Mouse (Mus musculus): ENCODE data around the gene Neurl1b. TPM values are rescaled to one million over a fixed set of nuclear protein-coding genes. Genes with fewer than 3 reads are reported as not detected.

Neurl1b gene
- total and polyA plus RNA-seq, 3 experiments, result 0.12 to 0.28 TPM; not detected in 1

GRCm38 (mm10) chr17:26439001-26439400 is 24.4 kb downstream of the Neurl1b start:
- Histone ChIP-seq H3K9me3 (replicated peaks; ENCODE audit: insufficient read depth, low read length) (no peaks in the 10 kb centered on the region), H3K79me2 (ENCODE audit: control insufficient read depth, insufficient read depth, low read length, poor library complexity) (no peaks in the 10 kb centered on the region), H3K27me3 (ENCODE audit: control insufficient read depth in 1 of 2, insufficient read depth in 2 of 2, low read length in 2 of 2) (no peaks in the 10 kb centered on the region), H3K9ac (ENCODE audit: control insufficient read depth, low read depth, low read length, poor library complexity, severe bottlenecking) (no peak overlapping the region), H3K36me3 (ENCODE audit: control insufficient read depth in 1 of 2, insufficient read depth in 2 of 2, low read length in 2 of 2) (no peaks in the 10 kb centered on the region), H3K4me1 (ENCODE audit: control insufficient read depth in 1 of 2, insufficient read depth in 2 of 2, low read length in 2 of 2) (no peaks in the 10 kb centered on the region), H3K4me3 (ENCODE audit: control insufficient read depth in 1 of 2, insufficient read depth in 1 of 2, low read depth in 2 of 2, low read length in 2 of 2) (no peak overlapping the region), H3K27ac (ENCODE audit: control insufficient read depth, low read depth, low read length) (no peak overlapping the region)
- no peak for TF ChIP-seq MEF2A (IDR thresholded peaks at IDR 0.05; ENCODE audit: extremely low read depth, insufficient replicate concordance, low read depth, low read length, poor library complexity, severe bottlenecking)
- TF ChIP-seq ELF1 (IDR thresholded peaks at IDR 0.05; ENCODE audit: low read depth, low read length), result no peak
- TF ChIP-seq UBTF (IDR thresholded peaks at IDR 0.05; ENCODE audit: borderline replicate concordance, insufficient read depth, low read depth, low read length), result no peak
- TF ChIP-seq SMC3 (IDR thresholded peaks at IDR 0.05; ENCODE audit: low read depth, low read length), result no peak
- TF ChIP-seq POLR2AphosphoS5 (IDR thresholded peaks at IDR 0.05; ENCODE audit: borderline replicate concordance, low read depth, low read length), result no peak
- TF ChIP-seq SIN3A (IDR thresholded peaks at IDR 0.05; ENCODE audit: low read length), result no peak
- no peak for DNase-seq (ENCODE audit: low read depth, low spot score)

- Histone ChIP-seq H3K9ac (ENCODE audit: control insufficient read depth, low read depth, low read length, poor library complexity, severe bottlenecking) (no peak overlapping the region), H3K27me3 (ENCODE audit: control insufficient read depth in 1 of 2, insufficient read depth in 2 of 2, low read length in 2 of 2) (no peaks in the 10 kb centered on the region), H3K27ac (ENCODE audit: control insufficient read depth, low read depth, low read length) (no peak overlapping the region), H3K36me3 (ENCODE audit: control insufficient read depth in 1 of 2, insufficient read depth in 2 of 2, low read length in 2 of 2) (no peaks in the 10 kb centered on the region), H3K4me3 (ENCODE audit: control insufficient read depth in 1 of 2, insufficient read depth in 1 of 2, low read depth in 2 of 2, low read length in 2 of 2) (no peak overlapping the region), H3K9me3 (replicated peaks; ENCODE audit: insufficient read depth, low read length) (no peaks in the 10 kb centered on the region), H3K79me2 (ENCODE audit: control insufficient read depth, insufficient read depth, low read length, poor library complexity) (no peaks in the 10 kb centered on the region), H3K4me1 (ENCODE audit: control insufficient read depth in 1 of 2, insufficient read depth in 2 of 2, low read length in 2 of 2) (no peaks in the 10 kb centered on the region)
- TF ChIP-seq HCFC1 (IDR thresholded peaks at IDR 0.05; ENCODE audit: low read depth, low read length), result no peak
- TF ChIP-seq E2F4 (IDR thresholded peaks at IDR 0.05; ENCODE audit: borderline replicate concordance, low read depth, low read length), result no peak
- TF ChIP-seq BHLHE40 (IDR thresholded peaks at IDR 0.05; ENCODE audit: borderline replicate concordance, low read depth, low read length), result no peak
- TF ChIP-seq POLR2A (IDR thresholded peaks at IDR 0.05; ENCODE audit: control insufficient read depth in 1 of 2, insufficient read depth in 1 of 2, low read depth in 1 of 2, low read length in 2 of 2, poor library complexity in 1 of 2), result no peak
- TF ChIP-seq ZKSCAN1 (IDR thresholded peaks at IDR 0.05; ENCODE audit: low read depth, low read length), result no peak
- no peak for TF ChIP-seq POLR2AphosphoS2 (IDR thresholded peaks at IDR 0.05; ENCODE audit: low read length)
- no peak for TF ChIP-seq MAFK (IDR thresholded peaks at IDR 0.05; ENCODE audit: borderline replicate concordance, low read depth, low read length)
- no peak for TF ChIP-seq RAD21 (IDR thresholded peaks at IDR 0.05; ENCODE audit: low read depth, low read length)
- TF ChIP-seq TCF12 (IDR thresholded peaks at IDR 0.05; ENCODE audit: low read depth, low read length), result no peak
- no peak for DNase-seq (ENCODE audit: low read depth, low spot score)
Measured at GRCm38 (mm10) chr17:26441024-26441423, 26.4 kb downstream of the Neurl1b start.

- Histone ChIP-seq H3K27me3 (ENCODE audit: control insufficient read depth in 1 of 2, insufficient read depth in 2 of 2, low read length in 2 of 2) (no peaks in the 10 kb centered on the region), H3K27ac (ENCODE audit: control insufficient read depth, low read depth, low read length) (no peak overlapping the region)
- DNase-seq (ENCODE audit: low read depth, low spot score), result no peak
Measured at GRCm38 (mm10) chr17:26442197-26442596, 27.6 kb downstream of the Neurl1b start.

More at GRCm38 (mm10) chr17:26442197-26442596, 27.6 kb downstream of the Neurl1b start:
- Histone ChIP-seq H3K9me3 (replicated peaks; ENCODE audit: insufficient read depth, low read length) (no peaks in the 10 kb centered on the region), H3K36me3 (ENCODE audit: control insufficient read depth in 1 of 2, insufficient read depth in 2 of 2, low read length in 2 of 2) (no peaks in the 10 kb centered on the region), H3K79me2 (ENCODE audit: control insufficient read depth, insufficient read depth, low read length, poor library complexity) (no peaks in the 10 kb centered on the region), H3K4me3 (ENCODE audit: control insufficient read depth in 1 of 2, insufficient read depth in 1 of 2, low read depth in 2 of 2, low read length in 2 of 2) (no peak overlapping the region), H3K4me1 (ENCODE audit: control insufficient read depth in 1 of 2, insufficient read depth in 2 of 2, low read length in 2 of 2) (no peaks in the 10 kb centered on the region), H3K9ac (ENCODE audit: control insufficient read depth, low read depth, low read length, poor library complexity, severe bottlenecking) (no peak overlapping the region)
- TF ChIP-seq RAD21 (IDR thresholded peaks at IDR 0.05; ENCODE audit: low read depth, low read length), result no peak
- no peak for TF ChIP-seq MYC (IDR thresholded peaks at IDR 0.05; ENCODE audit: low read depth, low read length)
- no peak for TF ChIP-seq NRF1 (IDR thresholded peaks at IDR 0.05; ENCODE audit: insufficient read depth, low read depth, low read length, poor library complexity, severe bottlenecking)
- TF ChIP-seq USF2 (IDR thresholded peaks at IDR 0.05; ENCODE audit: borderline replicate concordance in 1 of 2, insufficient read depth in 1 of 2, low read depth in 1 of 2, low read length in 2 of 2), result no peak
- no peak for TF ChIP-seq TCF12 (IDR thresholded peaks at IDR 0.05; ENCODE audit: low read depth, low read length)
- no peak for TF ChIP-seq MAX (IDR thresholded peaks at IDR 0.05; ENCODE audit: low read length)
- TF ChIP-seq MEF2A (IDR thresholded peaks at IDR 0.05; ENCODE audit: extremely low read depth, insufficient replicate concordance, low read depth, low read length, poor library complexity, severe bottlenecking), result no peak
- no peak for TF ChIP-seq EP300 (IDR thresholded peaks at IDR 0.05; ENCODE audit: low read depth in 1 of 2, low read length in 2 of 2)
- TF ChIP-seq CHD2 (IDR thresholded peaks at IDR 0.05; ENCODE audit: low read length), result no peak
- TF ChIP-seq ZKSCAN1 (IDR thresholded peaks at IDR 0.05; ENCODE audit: low read depth, low read length), result no peak
- TF ChIP-seq MXI1 (IDR thresholded peaks at IDR 0.05; ENCODE audit: low read depth, low read length), result no peak
- TF ChIP-seq KAT2A (conservative IDR thresholded peaks at IDR 0.05; ENCODE audit: low read depth, low read length), result no peak
- no peak for TF ChIP-seq POLR2AphosphoS2 (IDR thresholded peaks at IDR 0.05; ENCODE audit: low read length)
- no peak for TF ChIP-seq ELF1 (IDR thresholded peaks at IDR 0.05; ENCODE audit: low read depth, low read length)
- TF ChIP-seq E2F4 (IDR thresholded peaks at IDR 0.05; ENCODE audit: borderline replicate concordance, low read depth, low read length), result no peak
- TF ChIP-seq MAZ (IDR thresholded peaks at IDR 0.05; ENCODE audit: low read depth, low read length), result no peak
- no peak for TF ChIP-seq SIN3A (IDR thresholded peaks at IDR 0.05; ENCODE audit: low read length)
- no peak for TF ChIP-seq HCFC1 (IDR thresholded peaks at IDR 0.05; ENCODE audit: low read depth, low read length)
